Mouse (Mus musculus) heart, postnatal 10 days (tissue): ENCODE results near the gene Fgf9. TPM values are rescaled to one million over a fixed set of nuclear protein-coding genes. Genes with fewer than 3 reads are reported as not detected.

Experiments
- total RNA-seq, 2 experiments: library from RNA; stranded (reverse); gene quantifications; 2 replicates each; pipeline ENCODE4 v1.2.3; 2021

The Fgf9 gene
- total RNA-seq, 2 experiments from 2014 or later, result 5.2 to 11.0 TPM

Other genes starting within 250 kb of the Fgf9 start
- gene Ska3, start 244.4 kb upstream of the Fgf9 start, total RNA-seq, result 1 to 10 TPM; 2.6 to 2.9 TPM
- gene Mrpl57, start 244.3 kb upstream of the Fgf9 start, total RNA-seq, result 10 to 100 TPM; 71.2 to 79.6 TPM
- 10 to 100 TPM; 22.2 to 24.8 TPM for gene Zdhhc20, start 180.3 kb upstream of the Fgf9 start, total RNA-seq
- gene Micu2, start 71.3 kb upstream of the Fgf9 start, total RNA-seq, result 10 to 100 TPM; 73.3 to 78.7 TPM